Mouse (Mus musculus): Measurements from ENCODE around the gene Olfr319. TPM values are rescaled to one million over a fixed set of nuclear protein-coding genes. Genes with fewer than 3 reads are reported as not detected.

Olfr319 gene
- polyA plus RNA-seq (2012; rRNA removed): not detected in 2 replicates

GRCm38 (mm10) chr11:58698862-58699261, at the start of gene Olfr319:
TSS of gene Olfr319 (plus strand) at chr11:58699162.

GRCm38 (mm10) chr11:58658596-58658995, 40.4 kb upstream of the Olfr319 start, which contains the start of gene Olfr322:
TSS of gene Olfr322 (plus strand) at chr11:58658782.

GRCm38 (mm10) chr11:58680799-58681198, 18.2 kb upstream of the Olfr319 start, which contains the start of gene Olfr320:
TSS of gene Olfr320 (plus strand) at chr11:58681099.

DNA sequence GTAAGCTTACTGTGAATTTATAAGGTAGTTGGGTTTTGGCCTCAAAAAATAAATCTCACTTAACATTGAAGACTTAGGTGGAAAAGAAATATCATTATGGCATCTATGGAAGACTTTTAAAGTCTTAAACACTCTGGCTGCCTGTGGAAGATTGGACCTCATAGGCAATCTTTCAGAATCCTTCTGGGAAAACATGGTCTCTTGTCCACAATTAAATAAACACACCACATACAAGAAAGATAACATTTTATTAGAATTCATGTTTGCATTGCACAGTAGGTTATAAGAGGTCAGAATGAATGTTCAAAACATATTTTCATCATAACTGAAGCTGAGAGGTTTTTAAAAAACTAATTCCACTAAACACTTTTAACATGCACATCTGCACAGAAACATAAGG, 25.0 kb downstream of the Olfr319 start, which contains the start of gene Olfr318:
TSS of gene Olfr318 (minus strand) at position 101 of the 400 bp plus-strand sequence.

GRCm38 (mm10) chr11:58738792-58739262, 39.9 kb downstream of the Olfr319 start, which contains the start of gene Olfr317:
TSS of gene Olfr317 (minus strand) at chr11:58739212.

GRCm38 (mm10) chr11:58752434-58752833, 53.5 kb downstream of the Olfr319 start, which contains the start of gene Olfr316:
TSS of gene Olfr316 (plus strand) at chr11:58752734.

Other genes with a start within 250 kb of the Olfr319 start
- gene Lypd9, start 246.2 kb upstream of the Olfr319 start, polyA plus RNA-seq (2012; rRNA removed): not detected in 2 replicates
- not detected in 2 replicates for gene Olfr30, start 236.9 kb upstream of the Olfr319 start, polyA plus RNA-seq (2012; rRNA removed)
- not detected in 2 replicates for gene Olfr332, start 206.6 kb upstream of the Olfr319 start, polyA plus RNA-seq (2012; rRNA removed)
- not detected in 2 replicates for gene Olfr331, start 196.6 kb upstream of the Olfr319 start, polyA plus RNA-seq (2012; rRNA removed)
- not detected in 2 replicates for gene Olfr330, start 164.3 kb upstream of the Olfr319 start, polyA plus RNA-seq (2012; rRNA removed)
- not detected in 2 replicates for gene Olfr329-ps, start 152.7 kb upstream of the Olfr319 start, polyA plus RNA-seq (2012; rRNA removed)
- gene Olfr328, start 143.5 kb upstream of the Olfr319 start, polyA plus RNA-seq (2012; rRNA removed): 0.02 and 0.03 TPM in 2 replicates
- 0.06 and 0.08 TPM in 2 replicates for gene Olfr224, start 128.6 kb upstream of the Olfr319 start, polyA plus RNA-seq (2012; rRNA removed)
- not detected in 2 replicates for gene Olfr325, start 121.4 kb upstream of the Olfr319 start, polyA plus RNA-seq (2012; rRNA removed)
- gene Olfr324, start 104.0 kb upstream of the Olfr319 start, polyA plus RNA-seq (2012; rRNA removed): 0.03 and 0.05 TPM in 2 replicates
- gene 2210407C18Rik, start 83.1 kb upstream of the Olfr319 start, polyA plus RNA-seq (2012; rRNA removed): not detected in 2 replicates
- gene Olfr323, start 68.7 kb upstream of the Olfr319 start, polyA plus RNA-seq (2012; rRNA removed): not detected in 2 replicates
- 0.11 TPM in 1 of 2 replicates, not detected in the other for gene Trim58, start 58.7 kb upstream of the Olfr319 start, polyA plus RNA-seq (2012; rRNA removed)
- 0.01 TPM in 1 of 2 replicates, not detected in the other for gene Olfr322, start 40.4 kb upstream of the Olfr319 start, polyA plus RNA-seq (2012; rRNA removed)
- gene Olfr320, start 18.1 kb upstream of the Olfr319 start, polyA plus RNA-seq (2012; rRNA removed): not detected in 2 replicates
- gene Olfr318, start 24.9 kb downstream of the Olfr319 start, polyA plus RNA-seq (2012; rRNA removed): not detected in 2 replicates
- 0.16 and 0.28 TPM in 2 replicates for gene Olfr317, start 40.0 kb downstream of the Olfr319 start, polyA plus RNA-seq (2012; rRNA removed)
- gene Olfr316, start 53.6 kb downstream of the Olfr319 start, polyA plus RNA-seq (2012; rRNA removed): not detected in 2 replicates
- not detected in 2 replicates for gene Olfr315, start 74.0 kb downstream of the Olfr319 start, polyA plus RNA-seq (2012; rRNA removed)
- not detected in 2 replicates for gene Olfr314, start 83.8 kb downstream of the Olfr319 start, polyA plus RNA-seq (2012; rRNA removed)
- 2.4 and 3.0 TPM in 2 replicates for gene Fam183b, start 102.8 kb downstream of the Olfr319 start, polyA plus RNA-seq (2012; rRNA removed)
- gene Olfr313, start 115.8 kb downstream of the Olfr319 start, polyA plus RNA-seq (2012; rRNA removed): not detected in 2 replicates
- not detected in 2 replicates for gene Olfr312, start 130.1 kb downstream of the Olfr319 start, polyA plus RNA-seq (2012; rRNA removed)
- not detected in 2 replicates for gene Olfr311, start 140.1 kb downstream of the Olfr319 start, polyA plus RNA-seq (2012; rRNA removed)
- gene Gm12258, start 148.0 kb downstream of the Olfr319 start, polyA plus RNA-seq (2012; rRNA removed): 27.6 and 31.1 TPM in 2 replicates
- gene 2810021J22Rik, start 168.1 kb downstream of the Olfr319 start, polyA plus RNA-seq (2012; rRNA removed): 9.6 and 10.4 TPM in 2 replicates
- gene Zfp39, start 205.1 kb downstream of the Olfr319 start, polyA plus RNA-seq (2012; rRNA removed): 5.4 and 5.7 TPM in 2 replicates
- gene Btnl10, start 218.7 kb downstream of the Olfr319 start, polyA plus RNA-seq (2012; rRNA removed): 0.02 and 0.04 TPM in 2 replicates
- 468 and 484 TPM in 2 replicates for gene Rnf187, start 239.8 kb downstream of the Olfr319 start, polyA plus RNA-seq (2012; rRNA removed)
- 589 and 846 TPM in 2 replicates for gene Hist3h2ba, start 249.8 kb downstream of the Olfr319 start, polyA plus RNA-seq (2012; rRNA removed)

Data from central nervous system, embryonic 14 days (tissue).